Mouse (Mus musculus) liver (tissue): Measurements from ENCODE around the gene Kbtbd4.
"Not testable (repeated sequence)": the region's sequence is repeated elsewhere in the genome, so short reads cannot be mapped to it uniquely, and the experiment has no call there.

Experiments
- DNase-seq: peaks from one replicate; pipeline ENCODE4 v3.0.0-alpha.2; 2020; ENCODE audit warnings: mixed read lengths

Kbtbd4 gene

GRCm38 (mm10) chr2:90904076-90904855, at the start of gene Kbtbd4, which contains the start of gene Ndufs3:
Gene Kbtbd4, plus strand, starts transcription at chr2:90904740.
Gene Ndufs3, minus strand, starts transcription at chr2:90904827.
- peak; percentile 90 for DNase-seq

- DNase-seq: no peak
Measured at GRCm38 (mm10) chr2:90861486-90861885, 43.1 kb upstream of the Kbtbd4 start.

GRCm38 (mm10) chr2:90864184-90864583, 40.4 kb upstream of the Kbtbd4 start:
- no peak for DNase-seq

- peak; percentile 88 for DNase-seq
Measured at GRCm38 (mm10) chr2:90866524-90866923, 38.0 kb upstream of the Kbtbd4 start.

GRCm38 (mm10) chr2:90870136-90870601, 34.4 kb upstream of the Kbtbd4 start:
- peak; percentile 78 for DNase-seq

GRCm38 (mm10) chr2:90871180-90871961, 33.2 kb upstream of the Kbtbd4 start:
- no peak for DNase-seq

GRCm38 (mm10) chr2:90874025-90874424, 30.5 kb upstream of the Kbtbd4 start:
- no peak for DNase-seq

GRCm38 (mm10) chr2:90875239-90875638, 29.3 kb upstream of the Kbtbd4 start:
- DNase-seq: no peak

- no peak for DNase-seq
Measured at GRCm38 (mm10) chr2:90877584-90878259, 26.8 kb upstream of the Kbtbd4 start.

- no peak for DNase-seq
Measured at GRCm38 (mm10) chr2:90879419-90879818, 25.1 kb upstream of the Kbtbd4 start.

GRCm38 (mm10) chr2:90880144-90880785, 24.3 kb upstream of the Kbtbd4 start:
- DNase-seq: no peak

- DNase-seq: no peak
Measured at GRCm38 (mm10) chr2:90881824-90882223, 22.7 kb upstream of the Kbtbd4 start.

GRCm38 (mm10) chr2:90885218-90886041, 19.1 kb upstream of the Kbtbd4 start, which contains the start of gene C1qtnf4:
Gene C1qtnf4, plus strand, starts transcription at chr2:90885860.
- no peak for DNase-seq

GRCm38 (mm10) chr2:90886436-90886835, 18.1 kb upstream of the Kbtbd4 start:
- no peak for DNase-seq

- no peak for DNase-seq
Measured at GRCm38 (mm10) chr2:90887627-90888026, 16.9 kb upstream of the Kbtbd4 start.

- DNase-seq: peak; percentile 82
Measured at GRCm38 (mm10) chr2:90889550-90890548, 14.7 kb upstream of the Kbtbd4 start.

GRCm38 (mm10) chr2:90893673-90894298, 10.8 kb upstream of the Kbtbd4 start:
- DNase-seq: peak; percentile 85

GRCm38 (mm10) chr2:90894299-90894677, 10.3 kb upstream of the Kbtbd4 start:
- DNase-seq: not testable (repeated sequence)

- no peak for DNase-seq
Measured at GRCm38 (mm10) chr2:90903398-90903797, 1.1 kb upstream of the Kbtbd4 start.

- peak; percentile 57 for DNase-seq
Measured at GRCm38 (mm10) chr2:90904856-90905224, 300 bp downstream of the Kbtbd4 start.
